Mouse (Mus musculus): ENCODE results near the gene Nipsnap2. TPM values are rescaled to one million over a fixed set of nuclear protein-coding genes. Genes with fewer than 3 reads are reported as not detected.
"Not testable (repeated sequence)": the region's sequence is repeated elsewhere in the genome, so short reads cannot be mapped to it uniquely, and the experiment has no call there.

Gene Nipsnap2
- 101 and 103 TPM in 2 replicates for polyA plus RNA-seq (2014; fragmentation: Nextera tagmentation; extraction: Ambion mirVana)

- peak within 1 kb of the TSS; percentile 87 for H3K9ac ChIP-seq (ENCODE audit: low read length)
- no peaks in the 10 kb centered on the region for H3K9me3 ChIP-seq (ENCODE audit: control insufficient read depth, low read length)
- WGBS: under 1% methylated on average over 81 of the region's 93 CpGs
- H3K4me2 ChIP-seq (ENCODE audit: low read length): peak within 1 kb of the TSS; percentile 63
- H3K36me3 ChIP-seq (ENCODE audit: control insufficient read depth, insufficient read depth, low read length): 0 out of 2 replicates have a peak, but pooled peaks cover 1% of the 10 kb centered on the region
- DNase-seq (ENCODE audit: low spot score): peak; percentile 100
- peaks cover 19% of the 10 kb centered on the region for H3K4me1 ChIP-seq (replicated peaks; ENCODE audit: control insufficient read depth, insufficient read depth, low read length)
- peak within 1 kb of the TSS; percentile 70 for H3K4me3 ChIP-seq (ENCODE audit: low read depth, low read length)
- ATAC-seq (replicated peaks; ENCODE audit: low FRiP score, low TSS enrichment, low read depth): peak; percentile 94
- H3K27ac ChIP-seq (ENCODE audit: low read depth): peak within 1 kb of the TSS; percentile 98
- no peaks in the 10 kb centered on the region for H3K27me3 ChIP-seq (replicated peaks; ENCODE audit: control insufficient read depth, insufficient read depth, low read length)
Observed at GRCm38 (mm10) chr5:129724834-129725773, at the start of gene Nipsnap2. Gene Nipsnap2 (plus strand): TSS chr5:129725063.

DNA sequence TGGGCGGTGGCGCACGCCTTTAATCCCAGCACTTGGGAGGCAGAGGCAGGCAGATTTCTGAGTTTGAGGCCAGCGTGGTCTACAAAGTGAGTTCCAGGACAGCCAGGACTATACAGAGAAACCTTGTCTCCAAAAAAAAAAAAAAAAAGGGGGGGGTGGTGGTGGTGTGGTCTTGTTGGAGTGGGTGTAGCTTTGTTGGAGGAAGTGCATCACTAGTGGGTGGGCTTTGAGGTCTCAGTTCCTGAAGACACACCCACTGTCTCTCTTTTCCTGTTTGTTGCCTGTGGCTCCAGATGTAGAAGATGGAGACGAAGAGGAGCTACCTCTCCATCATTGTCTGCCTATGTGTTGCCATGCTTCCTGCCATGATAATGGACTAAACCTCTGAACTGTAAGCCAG lies 39.7 kb upstream of the Nipsnap2 start:
- not testable (repeated sequence) for H3K27ac ChIP-seq (ENCODE audit: low read depth); H3K27me3 ChIP-seq (replicated peaks; ENCODE audit: control insufficient read depth, insufficient read depth, low read length); H3K4me2 ChIP-seq (ENCODE audit: low read length); H3K4me1 ChIP-seq (replicated peaks; ENCODE audit: control insufficient read depth, insufficient read depth, low read length); H3K9me3 ChIP-seq (ENCODE audit: control insufficient read depth, low read length); H3K36me3 ChIP-seq (ENCODE audit: control insufficient read depth, insufficient read depth, low read length); H3K4me3 ChIP-seq (ENCODE audit: low read depth, low read length); ATAC-seq (replicated peaks; ENCODE audit: low FRiP score, low TSS enrichment, low read depth); H3K9ac ChIP-seq (ENCODE audit: low read length); DNase-seq (ENCODE audit: low spot score)
- 91% methylated on average over 5 of the region's 5 CpGs for WGBS

- Histone ChIP-seq H3K27me3 (replicated peaks; ENCODE audit: control insufficient read depth, insufficient read depth, low read length) (no peaks in the 10 kb centered on the region), H3K4me3 (ENCODE audit: low read depth, low read length) (no peak overlapping the region), H3K9ac (ENCODE audit: low read length) (no peak overlapping the region), H3K4me1 (replicated peaks; ENCODE audit: control insufficient read depth, insufficient read depth, low read length) (no peaks in the 10 kb centered on the region), H3K4me2 (ENCODE audit: low read length) (no peak overlapping the region), H3K27ac (ENCODE audit: low read depth) (no peak overlapping the region), H3K9me3 (ENCODE audit: control insufficient read depth, low read length) (no peaks in the 10 kb centered on the region), H3K36me3 (ENCODE audit: control insufficient read depth, insufficient read depth, low read length) (no peaks in the 10 kb centered on the region)
- DNase-seq (ENCODE audit: low spot score) (no peak), ATAC-seq (replicated peaks; ENCODE audit: low FRiP score, low TSS enrichment, low read depth) (no peak)
- 79% methylated on average over 7 of the region's 7 CpGs for WGBS
Observed at GRCm38 (mm10) chr5:129687621-129688020, 37.2 kb upstream of the Nipsnap2 start.

DNA sequence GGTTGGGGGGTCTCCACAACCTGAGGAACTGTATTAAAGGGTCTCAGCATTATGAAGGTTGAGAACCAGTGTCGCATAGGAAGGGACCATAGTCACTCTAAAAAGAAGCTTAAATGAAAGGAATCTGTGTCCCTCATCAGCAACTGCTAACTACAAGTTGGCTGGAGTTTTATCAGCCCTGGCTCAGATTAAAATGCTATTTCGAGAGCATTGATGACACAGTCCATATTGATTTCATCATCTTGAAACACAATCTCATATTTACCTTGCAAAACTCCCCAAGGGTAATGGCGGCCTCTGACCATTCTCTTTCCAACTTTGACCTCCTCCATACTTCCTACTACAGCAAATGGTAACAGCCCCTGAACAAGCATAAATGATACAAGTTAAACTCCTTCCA lies 34.3 kb upstream of the Nipsnap2 start:
- Histone ChIP-seq H3K4me1 (replicated peaks; ENCODE audit: control insufficient read depth, insufficient read depth, low read length) (no peaks in the 10 kb centered on the region), H3K4me3 (ENCODE audit: low read depth, low read length) (no peak overlapping the region), H3K27ac (ENCODE audit: low read depth) (no peak overlapping the region), H3K4me2 (ENCODE audit: low read length) (no peak overlapping the region), H3K36me3 (ENCODE audit: control insufficient read depth, insufficient read depth, low read length) (no peaks in the 10 kb centered on the region), H3K9me3 (ENCODE audit: control insufficient read depth, low read length) (no peaks in the 10 kb centered on the region), H3K27me3 (replicated peaks; ENCODE audit: control insufficient read depth, insufficient read depth, low read length) (no peaks in the 10 kb centered on the region), H3K9ac (ENCODE audit: low read length) (no peak overlapping the region)
- no peak for ATAC-seq (replicated peaks; ENCODE audit: low FRiP score, low TSS enrichment, low read depth)
- no peak for DNase-seq (ENCODE audit: low spot score)
- 79% methylated on average over 3 of the region's 3 CpGs for WGBS

GRCm38 (mm10) chr5:129700506-129700905 lies 24.4 kb upstream of the Nipsnap2 start:
- WGBS: 31% methylated on average over 2 of the region's 2 CpGs
- no peak overlapping the region for H3K4me2 ChIP-seq (ENCODE audit: low read length)

DNA sequence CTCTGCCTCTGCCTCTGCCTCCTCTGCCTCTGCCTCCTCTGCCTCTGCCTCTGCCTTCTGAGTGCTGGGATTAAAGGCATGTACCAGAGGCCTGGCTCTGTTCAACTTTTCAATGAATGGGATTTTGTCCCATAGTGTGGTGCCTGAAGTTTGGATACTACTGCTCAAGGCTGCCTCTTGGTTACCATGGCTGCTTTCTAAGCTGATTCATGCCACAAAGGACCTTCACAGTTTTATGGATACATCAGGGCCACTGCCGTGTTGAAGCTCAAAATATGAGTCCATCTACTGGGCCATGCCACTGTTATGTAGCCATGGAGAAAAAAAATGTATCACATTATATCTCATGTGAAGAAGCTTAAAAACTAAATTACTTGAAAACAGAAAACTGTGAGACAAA lies 23.2 kb upstream of the Nipsnap2 start:
- Histone ChIP-seq H3K4me2 (ENCODE audit: low read length) (no peak overlapping the region), H3K27ac (ENCODE audit: low read depth) (no peak overlapping the region), H3K4me3 (ENCODE audit: low read depth, low read length) (no peak overlapping the region), H3K4me1 (replicated peaks; ENCODE audit: control insufficient read depth, insufficient read depth, low read length) (no peaks in the 10 kb centered on the region), H3K27me3 (replicated peaks; ENCODE audit: control insufficient read depth, insufficient read depth, low read length) (no peaks in the 10 kb centered on the region), H3K36me3 (ENCODE audit: control insufficient read depth, insufficient read depth, low read length) (no peaks in the 10 kb centered on the region), H3K9me3 (ENCODE audit: control insufficient read depth, low read length) (no peaks in the 10 kb centered on the region), H3K9ac (ENCODE audit: low read length) (no peak overlapping the region)
- DNase-seq (ENCODE audit: low spot score) (no peak), ATAC-seq (replicated peaks; ENCODE audit: low FRiP score, low TSS enrichment, low read depth) (no peak)
- WGBS: 71% methylated on average over 1 of the region's 1 CpGs

More at GRCm38 (mm10) chr5:129700506-129700905, 24.4 kb upstream of the Nipsnap2 start:
- Histone ChIP-seq H3K27me3 (replicated peaks; ENCODE audit: control insufficient read depth, insufficient read depth, low read length) (no peaks in the 10 kb centered on the region), H3K36me3 (ENCODE audit: control insufficient read depth, insufficient read depth, low read length) (no peaks in the 10 kb centered on the region), H3K4me3 (ENCODE audit: low read depth, low read length) (no peak overlapping the region), H3K9ac (ENCODE audit: low read length) (no peak overlapping the region), H3K4me1 (replicated peaks; ENCODE audit: control insufficient read depth, insufficient read depth, low read length) (no peaks in the 10 kb centered on the region), H3K27ac (ENCODE audit: low read depth) (no peak overlapping the region), H3K9me3 (ENCODE audit: control insufficient read depth, low read length) (no peaks in the 10 kb centered on the region)
- DNase-seq (ENCODE audit: low spot score): no peak
- ATAC-seq (replicated peaks; ENCODE audit: low FRiP score, low TSS enrichment, low read depth): no peak

- no peak overlapping the region for H3K4me3 ChIP-seq (ENCODE audit: low read depth, low read length)
- H3K4me1 ChIP-seq (replicated peaks; ENCODE audit: control insufficient read depth, insufficient read depth, low read length): no peaks in the 10 kb centered on the region
- no peaks in the 10 kb centered on the region for H3K27me3 ChIP-seq (replicated peaks; ENCODE audit: control insufficient read depth, insufficient read depth, low read length)
- DNase-seq (ENCODE audit: low spot score) (no peak), ATAC-seq (replicated peaks; ENCODE audit: low FRiP score, low TSS enrichment, low read depth) (no peak)
- H3K27ac ChIP-seq (ENCODE audit: low read depth): no peak overlapping the region
- no peak overlapping the region for H3K9ac ChIP-seq (ENCODE audit: low read length)
- no peak overlapping the region for H3K4me2 ChIP-seq (ENCODE audit: low read length)
- no peaks in the 10 kb centered on the region for H3K9me3 ChIP-seq (ENCODE audit: control insufficient read depth, low read length)
- H3K36me3 ChIP-seq (ENCODE audit: control insufficient read depth, insufficient read depth, low read length): no peaks in the 10 kb centered on the region
Observed at GRCm38 (mm10) chr5:129703368-129703767, 21.5 kb upstream of the Nipsnap2 start.

GRCm38 (mm10) chr5:129708412-129708811 lies 16.5 kb upstream of the Nipsnap2 start, which contains the start of gene Sept14:
Gene Sept14 (minus strand): TSS chr5:129708512.
- no peaks in the 10 kb centered on the region for H3K36me3 ChIP-seq (ENCODE audit: control insufficient read depth, insufficient read depth, low read length)
- no peak within 1 kb of the TSS for H3K4me2 ChIP-seq (ENCODE audit: low read length)
- H3K27ac ChIP-seq (ENCODE audit: low read depth): no peak within 1 kb of the TSS
- H3K4me3 ChIP-seq (ENCODE audit: low read depth, low read length): no peak within 1 kb of the TSS
- H3K27me3 ChIP-seq (replicated peaks; ENCODE audit: control insufficient read depth, insufficient read depth, low read length): no peaks in the 10 kb centered on the region; the same call in 1 of the 2 replicates
- H3K9ac ChIP-seq (ENCODE audit: low read length): no peak within 1 kb of the TSS
- ATAC-seq (replicated peaks; ENCODE audit: low FRiP score, low TSS enrichment, low read depth): no peak
- H3K9me3 ChIP-seq (ENCODE audit: control insufficient read depth, low read length): no peaks in the 10 kb centered on the region
- DNase-seq (ENCODE audit: low spot score): no peak
- no peaks in the 10 kb centered on the region for H3K4me1 ChIP-seq (replicated peaks; ENCODE audit: control insufficient read depth, insufficient read depth, low read length)
- 62% methylated on average over 2 of the region's 2 CpGs for WGBS

Measured in intestine, embryonic 14.5 days (tissue).